Mouse (Mus musculus) lung, adult 2 months (tissue): ENCODE data around the gene Lypd6b. TPM values are rescaled to one million over a fixed set of nuclear protein-coding genes. Genes with fewer than 3 reads are reported as not detected.

Experiments used
- DNase-seq: peaks from one replicate; pipeline ENCODE4 v3.0.0; 2022
- H3K4me1 ChIP-seq: fragments of 200-500 bp; 2 replicates; pipeline ENCODE4 v1.6.1; 2011; ENCODE audit warnings: low read length; ENCODE audit not compliant: control insufficient read depth, insufficient read depth
- H3K4me3 ChIP-seq: fragments of 200-500 bp; replicated peaks from 2 replicates; pipeline ENCODE3; 2011; ENCODE audit warnings: low read depth, mild to moderate bottlenecking, control low read depth, low read length; ENCODE audit errors: extremely low read depth
- CTCF ChIP-seq: fragments of 200-500 bp; IDR thresholded peaks from 2 replicates; pipeline ENCODE4 v1.5.1; 2011; ENCODE audit warnings: mild to moderate bottlenecking, low read length, control low read depth; ENCODE audit not compliant: insufficient read depth
- POLR2A ChIP-seq: fragments of 200-500 bp; IDR thresholded peaks from 2 replicates; pipeline ENCODE4 v1.6.1; 2011; ENCODE audit warnings: low read depth, mild to moderate bottlenecking, control low read depth, low read length, borderline replicate concordance; ENCODE audit errors: extremely low read depth
- WGBS: fragments of 180-500 bp; shearing (Covaris S2); methylation state at CpG from one replicate; pipeline ENCODE4 v1.1.7; 2018; 5-methylcytosine and 5-hydroxymethylcytosine counted together
- polyA plus RNA-seq: library from polyadenylated mRNA; depleted of rRNA; stranded (reverse); fragments of >200 nt; gene quantifications from 2 replicates; pipeline ENCODE4 v1.2.3, GENCODE M21; 2012; rRNA removed

The Lypd6b gene
- polyA plus RNA-seq: 1.0 and 1.5 TPM in 2 replicates

DNA sequence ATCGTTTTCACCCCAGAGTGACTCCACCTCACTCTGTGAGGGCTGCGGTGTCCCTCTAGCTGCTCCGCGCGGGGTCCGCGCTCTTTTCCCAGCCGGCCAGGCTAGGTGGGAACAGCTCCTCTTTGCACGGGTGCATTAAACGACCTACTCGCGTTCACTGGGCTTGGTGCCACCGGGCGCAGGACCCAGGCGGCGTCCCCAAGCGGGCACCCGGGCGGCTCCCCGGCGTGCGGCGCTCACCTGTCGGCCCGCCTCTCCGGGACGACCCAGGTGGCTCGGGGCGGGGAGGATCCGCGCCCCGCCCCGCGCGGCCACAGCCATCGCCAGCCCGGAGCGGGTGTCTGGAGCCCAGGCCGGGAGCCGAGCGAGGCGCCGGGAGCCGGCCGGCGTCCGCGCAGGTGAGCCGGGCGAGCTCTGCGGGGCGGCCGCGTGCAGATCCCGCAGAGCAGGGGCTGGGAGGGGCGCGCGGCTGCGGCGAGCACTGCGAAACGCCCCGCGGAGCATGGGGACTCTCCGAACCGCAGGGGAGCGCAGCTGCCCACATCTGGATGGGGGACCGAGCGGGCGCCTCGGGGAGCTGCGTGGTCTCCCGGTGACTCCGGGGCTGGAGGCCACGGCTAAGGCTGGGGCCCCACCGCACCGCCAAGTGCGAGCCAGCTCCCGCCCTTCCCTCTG is at the start of gene Lypd6b:
Gene Lypd6b (plus strand): TSS at position 313 of the 675 bp plus-strand sequence.
- Histone ChIP-seq H3K4me1 (no peaks in the 10 kb centered on the region), H3K4me3 (peak within 1 kb of the TSS; percentile 48)
- peak; percentile 41 for DNase-seq
- 2% methylated on average over 73 of the region's 79 CpGs for WGBS
- TF ChIP-seq CTCF (no peak), POLR2A (no peak)

DNA sequence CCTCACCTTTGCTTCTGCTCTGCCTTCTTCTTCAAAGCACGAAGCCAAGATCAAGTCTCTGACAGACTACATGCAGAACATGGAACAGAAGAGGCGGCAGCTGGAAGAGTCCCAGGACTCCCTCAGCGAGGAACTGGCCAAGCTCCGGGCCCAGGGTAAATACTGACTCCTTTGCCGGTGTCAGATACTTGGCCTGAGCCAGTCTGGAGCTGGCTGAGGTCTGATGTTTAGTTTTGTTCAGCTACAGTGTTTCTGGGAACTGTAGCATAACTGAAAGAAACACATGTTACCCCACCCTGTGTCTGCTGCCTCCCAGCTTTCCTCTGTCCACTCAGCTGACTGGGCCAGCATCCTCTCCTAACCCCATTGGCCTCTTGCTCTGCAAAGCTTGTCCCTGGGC is 48.4 kb upstream of the Lypd6b start:
- no peak for DNase-seq
- no peak for TF ChIP-seq CTCF
- TF ChIP-seq POLR2A: no peak
- no peaks in the 10 kb centered on the region for H3K4me1 ChIP-seq
- no peak overlapping the region for H3K4me3 ChIP-seq
- WGBS: 56% methylated on average over 5 of the region's 5 CpGs

DNA sequence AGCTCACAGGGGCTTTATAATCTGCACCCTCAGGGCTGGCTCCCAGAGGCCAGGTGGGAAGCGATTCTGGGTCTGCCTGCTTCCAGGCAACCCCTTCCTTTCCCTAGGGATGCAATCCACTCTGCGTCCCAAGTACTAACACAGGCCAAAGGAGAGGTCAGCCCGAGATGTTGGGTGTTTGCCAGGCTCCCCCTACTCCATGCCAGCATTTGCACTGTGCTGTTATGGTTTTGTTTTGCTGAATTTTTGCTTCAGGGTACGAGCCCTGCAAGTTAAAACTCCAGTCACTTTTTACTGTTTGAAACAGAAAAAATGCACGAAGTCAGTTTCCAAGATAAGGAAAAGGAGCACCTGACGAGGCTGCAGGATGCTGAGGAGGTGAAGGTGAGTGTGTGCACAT is 46.5 kb upstream of the Lypd6b start:
- TF ChIP-seq CTCF: no peak
- no peak for TF ChIP-seq POLR2A
- WGBS: 58% methylated on average over 6 of the region's 6 CpGs
- no peak overlapping the region for H3K4me3 ChIP-seq
- DNase-seq: no peak
- H3K4me1 ChIP-seq: no peaks in the 10 kb centered on the region

DNA sequence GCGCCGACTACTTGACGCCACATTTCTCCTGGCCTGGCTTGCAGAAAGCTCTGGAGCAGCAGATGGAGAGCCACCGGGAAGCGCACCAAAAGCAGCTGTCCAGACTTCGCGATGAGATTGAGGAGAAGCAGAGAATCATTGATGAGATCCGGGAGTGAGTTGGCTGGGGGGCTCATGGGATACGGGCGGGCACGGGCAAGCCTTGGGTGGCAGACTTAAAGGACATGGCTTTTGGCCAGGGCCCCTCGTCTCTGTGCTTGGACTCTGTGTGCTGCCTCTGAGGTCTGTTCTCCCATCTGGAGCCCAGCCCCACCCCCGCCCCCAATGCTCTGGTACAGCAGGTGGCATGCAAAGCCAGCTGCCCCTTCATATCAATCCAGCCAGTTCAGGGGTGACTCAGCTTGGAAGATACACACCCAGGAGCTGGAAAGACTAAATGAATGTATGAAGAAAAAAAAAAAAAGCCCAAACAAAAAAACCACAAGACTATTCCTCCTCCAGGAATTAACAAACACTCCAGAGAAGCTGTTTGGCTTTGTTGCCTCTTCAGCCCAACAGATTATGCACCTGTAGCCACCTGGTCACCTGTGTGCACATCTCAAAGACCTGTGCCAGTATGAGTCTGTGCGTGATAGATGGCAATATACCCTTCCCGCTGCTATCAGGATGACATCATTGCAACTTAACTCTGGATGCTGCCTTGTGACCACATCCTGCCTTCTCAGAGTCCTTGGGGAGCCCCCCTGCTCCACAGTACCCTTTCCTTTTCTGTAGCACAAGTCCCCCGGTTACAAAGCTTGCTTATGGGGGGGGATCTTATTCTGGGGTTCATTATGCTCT is 45.4 kb upstream of the Lypd6b start:
- Histone ChIP-seq H3K4me3 (no peak overlapping the region), H3K4me1 (no peaks in the 10 kb centered on the region)
- no peak for DNase-seq
- 71% methylated on average over 16 of the region's 16 CpGs for WGBS
- no peak for TF ChIP-seq POLR2A
- TF ChIP-seq CTCF: no peak

DNA sequence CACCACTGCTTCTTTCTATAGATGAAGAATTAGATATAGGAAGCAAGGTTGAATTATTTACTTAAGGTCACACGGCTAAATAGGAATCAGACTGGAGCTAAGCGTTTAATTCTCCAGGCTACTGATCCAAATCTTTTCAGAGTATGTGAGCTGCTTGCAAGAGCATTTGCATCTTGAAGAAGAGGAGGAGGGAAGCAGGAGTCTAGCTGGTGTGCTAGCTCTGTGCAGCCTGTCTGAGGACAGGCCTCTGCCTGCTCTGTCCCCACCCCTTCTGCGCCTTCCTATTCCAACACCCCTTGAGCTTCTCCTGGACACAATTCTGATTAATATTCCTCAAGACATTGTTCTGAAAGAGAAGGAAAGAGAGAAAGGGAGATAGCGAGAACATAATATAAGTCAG is 44.6 kb upstream of the Lypd6b start:
- no peak for TF ChIP-seq POLR2A
- TF ChIP-seq CTCF: no peak
- Histone ChIP-seq H3K4me3 (no peak overlapping the region), H3K4me1 (no peaks in the 10 kb centered on the region)
- 84% methylated on average over 4 of the region's 4 CpGs for WGBS
- DNase-seq: no peak

DNA sequence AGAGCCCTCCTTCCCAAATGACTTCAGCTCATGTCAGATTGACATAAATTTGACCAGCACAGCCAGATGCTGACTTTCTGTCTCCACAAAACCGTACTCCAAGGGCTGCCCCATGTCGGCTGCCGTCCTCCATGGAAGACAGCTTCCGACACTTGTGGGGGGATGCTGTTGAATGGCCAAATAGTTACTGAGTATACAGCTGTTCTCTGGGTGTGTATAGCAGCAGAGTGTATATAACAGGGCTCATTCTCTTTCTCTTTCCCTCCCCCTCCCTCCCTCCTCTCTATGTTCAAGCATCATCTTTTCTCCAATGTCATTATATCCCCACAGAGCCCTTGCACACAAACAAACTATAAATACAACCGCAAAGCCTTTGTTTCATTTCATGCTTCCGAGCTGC is 43.7 kb upstream of the Lypd6b start:
- WGBS: 64% methylated on average over 6 of the region's 6 CpGs
- H3K4me3 ChIP-seq: no peak overlapping the region
- TF ChIP-seq CTCF: no peak
- no peak for TF ChIP-seq POLR2A
- no peaks in the 10 kb centered on the region for H3K4me1 ChIP-seq
- no peak for DNase-seq

DNA sequence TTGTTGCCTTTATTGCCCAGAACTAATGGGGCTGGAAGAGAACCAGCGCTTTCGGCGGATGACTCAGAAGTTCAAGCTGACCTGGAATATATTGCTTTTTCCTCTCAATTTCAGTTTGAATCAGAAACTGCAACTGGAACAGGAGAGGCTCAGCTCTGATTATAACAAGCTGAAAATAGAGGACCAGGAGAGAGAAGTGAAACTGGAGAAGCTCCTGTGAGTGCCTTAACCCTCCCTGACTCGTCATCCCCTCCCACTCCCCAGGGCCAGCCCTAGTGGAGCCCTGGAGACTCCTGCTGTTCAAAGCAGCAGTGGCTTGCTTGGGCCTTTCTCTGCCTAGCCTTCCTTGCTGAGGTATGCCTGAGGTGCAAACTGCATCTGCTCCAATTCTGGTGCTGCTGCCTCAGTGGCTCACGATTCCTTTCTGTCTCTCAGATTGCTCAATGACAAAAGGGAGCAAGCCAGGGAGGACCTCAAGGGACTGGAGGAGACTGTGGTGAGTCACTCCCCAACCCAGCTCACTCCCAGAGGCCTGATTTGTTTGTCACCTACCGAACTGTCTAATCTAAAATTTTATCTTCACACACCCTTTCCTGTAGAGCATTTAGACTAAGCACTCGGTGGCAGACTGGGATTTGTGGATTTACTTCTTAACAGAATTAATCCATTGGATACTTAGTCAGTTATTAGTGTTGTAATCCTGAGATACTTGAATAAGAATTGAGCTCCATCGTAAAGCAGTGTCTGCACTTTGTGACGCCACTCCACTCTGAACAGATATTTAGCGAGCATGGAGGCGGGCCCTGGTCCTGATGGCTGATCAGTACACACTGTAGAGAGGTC is 43.0 kb upstream of the Lypd6b start:
- Histone ChIP-seq H3K4me3 (no peak overlapping the region), H3K4me1 (no peaks in the 10 kb centered on the region)
- TF ChIP-seq POLR2A: no peak
- no peak for TF ChIP-seq CTCF
- 48% methylated on average over 11 of the region's 11 CpGs for WGBS
- DNase-seq: no peak

DNA sequence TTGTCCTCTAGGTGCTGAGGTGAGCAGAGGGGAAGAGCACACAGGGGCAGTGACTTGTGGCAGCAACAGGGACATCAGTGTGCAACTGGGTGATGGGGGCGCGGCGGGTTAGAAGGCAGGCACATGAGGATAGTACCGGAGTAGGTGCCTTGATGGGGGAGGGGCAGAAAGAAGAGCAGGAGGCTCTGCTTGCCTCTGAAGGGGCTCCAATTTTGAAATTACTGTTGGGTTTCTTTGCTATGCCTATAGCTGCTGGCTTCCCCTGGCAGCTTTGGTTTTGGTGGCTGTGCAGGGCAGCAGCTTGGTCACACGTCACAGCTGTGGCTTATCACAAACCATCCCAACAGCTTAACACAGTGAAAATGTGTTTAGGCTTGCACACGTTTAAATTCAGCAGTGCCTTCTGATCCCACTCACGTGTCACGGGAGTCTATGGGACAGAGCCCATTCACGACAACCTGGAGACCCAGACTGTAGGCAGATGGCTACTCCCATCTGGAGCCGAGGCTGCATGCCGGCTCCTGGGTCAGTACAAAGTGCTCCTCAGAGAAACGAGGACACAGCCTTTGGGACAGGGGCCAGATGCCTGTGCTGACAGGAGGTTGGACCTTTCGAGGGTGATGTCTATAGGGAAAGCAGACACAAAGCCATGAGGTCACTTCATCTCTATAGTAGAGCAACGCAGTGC is 42.2 kb upstream of the Lypd6b start:
- TF ChIP-seq POLR2A (no peak), CTCF (no peak)
- H3K4me1 ChIP-seq: no peaks in the 10 kb centered on the region
- no peak for DNase-seq
- H3K4me3 ChIP-seq: no peak overlapping the region
- 71% methylated on average over 14 of the region's 14 CpGs for WGBS

DNA sequence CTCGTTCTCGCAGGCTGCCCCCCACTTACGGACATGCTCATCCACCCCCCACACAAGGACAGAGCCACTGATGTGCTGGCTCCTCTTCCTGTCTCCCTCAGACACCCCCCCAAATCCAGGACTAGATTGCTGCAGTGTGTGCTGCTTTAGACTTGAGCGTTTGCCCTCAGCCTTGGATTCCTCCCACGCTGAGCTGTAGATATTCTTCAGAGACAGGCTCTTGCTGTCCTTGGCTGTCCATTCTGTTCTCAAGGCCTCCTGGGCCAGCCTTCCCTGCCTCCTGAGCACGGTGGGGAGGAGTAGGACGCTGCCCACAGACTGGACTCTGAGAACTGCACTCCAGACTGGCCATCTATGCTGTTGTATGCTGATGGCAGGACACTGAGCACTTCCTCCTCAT is 40.5 kb upstream of the Lypd6b start:
- no peaks in the 10 kb centered on the region for H3K4me1 ChIP-seq
- H3K4me3 ChIP-seq: no peak overlapping the region
- WGBS: 70% methylated on average over 7 of the region's 7 CpGs
- TF ChIP-seq POLR2A (no peak), CTCF (no peak)
- DNase-seq: no peak
